Mouse (Mus musculus) lung, postnatal 14 days (tissue): ENCODE measurements around the gene Nr5a1.
A peak's percentile ranks its signal among the peaks of the same experiment; 100 is the strongest.

Experiments
- DNase-seq: peaks from one replicate; pipeline ENCODE4 v3.0.0; 2021

The Nr5a1 gene

DNA sequence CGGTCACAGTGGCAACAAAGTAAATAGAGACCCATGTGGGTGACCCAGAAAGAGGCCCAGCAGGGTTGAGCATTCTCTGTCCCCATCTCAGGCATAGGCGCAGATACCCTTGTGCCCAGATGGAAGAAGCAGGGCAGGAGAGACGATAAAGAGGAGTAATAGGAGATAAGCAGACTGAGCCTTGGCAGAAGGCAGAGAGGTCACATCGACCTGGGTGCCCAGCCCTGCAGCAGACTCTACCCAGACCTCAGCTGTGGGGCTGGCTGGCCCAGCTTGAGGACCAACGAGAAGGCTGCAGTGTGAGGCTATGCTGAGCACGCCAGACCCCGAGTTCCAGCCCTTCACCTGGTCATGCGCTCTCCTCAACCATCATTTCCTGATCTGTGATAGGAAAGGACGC lies 10.0 kb downstream of the Nr5a1 start:
- DNase-seq: no peak

DNA sequence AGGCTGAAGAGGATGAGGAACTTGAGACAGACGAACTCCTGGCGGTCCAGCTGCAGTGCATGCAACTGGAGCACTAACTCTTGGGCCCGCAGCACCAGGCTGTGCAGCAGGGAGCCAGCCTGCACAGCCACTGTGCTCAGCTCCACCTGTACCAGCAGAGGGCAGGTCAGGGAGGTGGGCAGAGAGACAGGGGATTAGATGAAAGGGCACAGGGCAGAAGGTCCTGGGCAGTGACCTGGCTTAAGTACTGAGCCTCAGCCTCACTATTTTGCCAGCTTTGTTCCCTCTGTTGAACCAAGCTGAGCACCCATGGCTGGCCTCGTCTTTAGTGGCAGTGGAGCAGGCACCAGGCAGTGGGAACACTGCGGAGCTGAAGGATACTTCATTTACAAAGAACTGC lies 14.2 kb downstream of the Nr5a1 start:
- DNase-seq: no peak

DNA sequence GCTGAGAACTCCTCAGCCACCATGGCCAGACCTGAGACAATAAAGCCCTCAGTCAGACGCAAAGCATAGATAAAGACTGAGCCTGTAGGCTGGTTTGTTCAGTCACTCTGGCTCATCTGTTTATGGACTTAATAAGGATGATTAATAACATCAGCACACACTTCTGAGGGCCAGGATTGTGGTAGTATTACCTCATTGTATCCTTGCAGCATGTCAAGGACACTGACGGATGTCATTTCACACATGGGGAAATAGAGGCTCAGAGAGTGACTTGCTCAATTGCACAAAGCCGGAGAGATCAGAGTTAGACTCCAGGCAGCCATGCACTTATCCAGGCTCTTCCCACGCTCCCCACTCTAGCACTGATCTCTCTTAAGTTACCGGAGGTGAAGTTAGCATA lies 15.7 kb downstream of the Nr5a1 start:
- DNase-seq: no peak

DNA sequence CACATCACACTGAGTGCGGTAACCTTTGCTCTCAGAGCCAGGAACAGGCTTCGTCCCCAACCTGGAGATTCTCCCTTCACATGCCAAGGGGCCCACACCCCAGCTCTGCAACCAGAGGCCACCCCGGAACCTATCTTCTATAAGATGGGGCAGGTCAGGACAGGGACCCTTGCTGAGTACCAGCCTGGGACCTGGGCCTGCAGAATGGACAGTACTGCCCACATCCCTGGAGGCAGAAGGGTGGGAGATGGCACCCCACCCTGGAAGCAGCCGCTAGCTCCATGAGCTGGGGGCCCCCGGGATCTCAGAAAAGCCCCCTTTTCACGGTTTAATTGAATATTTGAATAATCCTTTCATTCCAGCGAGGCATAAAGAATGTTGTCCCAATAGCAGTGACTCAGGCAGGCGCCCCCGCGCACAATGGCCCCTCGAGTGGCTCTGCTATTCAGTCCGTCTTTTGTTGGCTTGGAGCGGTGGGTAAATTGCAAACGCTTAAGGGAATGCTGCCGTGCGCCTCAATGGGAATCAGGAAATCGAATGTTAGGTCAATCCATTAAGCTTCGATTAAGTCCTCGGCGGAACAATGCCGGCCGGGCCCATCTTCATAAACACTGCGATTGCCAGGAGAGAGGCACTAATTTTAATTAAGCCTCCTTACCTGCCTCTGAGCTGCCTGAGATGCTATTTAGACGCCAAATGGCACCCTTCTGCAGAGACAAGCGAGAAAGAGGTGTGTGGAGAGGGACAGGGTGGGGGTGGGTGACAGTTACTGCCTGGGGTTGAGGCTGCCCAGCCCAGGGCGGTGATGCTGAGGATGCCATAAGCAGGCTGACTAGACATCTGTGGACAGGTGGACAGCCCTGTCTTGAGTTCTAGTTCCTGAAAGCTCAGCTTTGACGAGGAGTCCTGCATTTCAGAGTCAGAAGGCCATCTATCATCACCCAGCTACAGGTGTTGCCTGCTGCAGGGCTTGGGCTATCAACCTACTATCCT lies 16.9 kb downstream of the Nr5a1 start:
- DNase-seq: no peak

DNA sequence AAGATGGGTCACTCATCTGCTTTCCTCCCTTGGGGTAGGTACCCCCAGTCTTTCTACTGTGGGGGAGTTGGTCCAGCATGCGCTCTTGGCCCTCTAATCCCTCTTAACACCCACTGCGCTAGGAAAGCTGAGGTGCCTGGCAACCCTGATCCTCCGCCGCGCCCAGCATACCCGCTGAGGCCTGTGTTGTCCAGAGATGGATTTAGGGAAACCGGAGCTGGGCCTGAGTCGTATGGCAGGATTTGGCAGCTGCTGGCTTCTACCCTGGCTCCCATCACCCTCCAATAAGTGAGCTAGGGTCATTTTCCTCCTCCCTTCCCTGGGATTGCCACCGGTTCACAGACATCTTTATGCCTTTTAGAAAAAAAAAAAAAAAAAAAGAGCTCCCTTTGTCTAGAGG lies 18.6 kb downstream of the Nr5a1 start:
- no peak for DNase-seq

DNA sequence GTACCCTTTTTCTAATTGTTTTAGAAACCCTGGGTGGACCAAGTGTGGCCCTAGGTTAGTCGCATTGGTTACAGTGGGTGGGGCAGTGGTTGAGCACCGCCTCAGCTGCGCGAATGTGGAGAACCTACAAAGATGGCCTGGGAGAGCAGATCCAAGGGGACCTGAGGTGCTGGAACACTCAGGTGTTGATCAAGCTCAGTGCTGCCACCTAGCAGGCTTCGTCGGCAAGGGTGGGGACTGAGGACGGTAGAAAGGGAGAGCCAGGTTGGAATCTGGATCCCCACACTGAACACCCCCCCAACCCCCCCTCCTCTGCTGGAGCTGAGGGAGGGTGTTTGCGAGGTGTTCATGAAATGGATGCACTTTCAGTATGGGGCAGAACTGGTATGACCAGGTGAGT lies 22.8 kb downstream of the Nr5a1 start:
- peak; percentile 58 for DNase-seq

DNA sequence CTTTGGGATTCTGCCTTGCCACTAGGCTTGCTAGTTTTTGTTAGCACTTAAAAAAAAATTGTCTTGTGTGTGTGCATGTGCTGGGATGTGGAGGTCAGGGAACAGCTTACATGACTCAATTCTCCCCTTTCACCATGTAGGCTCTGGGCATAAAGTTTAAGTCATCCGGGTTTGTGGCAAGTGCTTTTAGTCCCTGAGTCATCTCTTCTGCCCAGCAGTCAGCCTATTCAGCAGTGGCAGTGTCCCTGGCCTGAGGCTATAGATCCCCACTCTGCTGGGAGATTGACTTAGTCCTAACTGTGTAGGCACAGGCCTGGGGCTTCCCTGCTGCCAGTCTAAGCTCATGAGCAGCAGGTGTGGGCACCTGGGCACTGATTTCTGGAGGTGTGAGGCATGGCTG lies 24.5 kb downstream of the Nr5a1 start:
- DNase-seq: no peak

DNA sequence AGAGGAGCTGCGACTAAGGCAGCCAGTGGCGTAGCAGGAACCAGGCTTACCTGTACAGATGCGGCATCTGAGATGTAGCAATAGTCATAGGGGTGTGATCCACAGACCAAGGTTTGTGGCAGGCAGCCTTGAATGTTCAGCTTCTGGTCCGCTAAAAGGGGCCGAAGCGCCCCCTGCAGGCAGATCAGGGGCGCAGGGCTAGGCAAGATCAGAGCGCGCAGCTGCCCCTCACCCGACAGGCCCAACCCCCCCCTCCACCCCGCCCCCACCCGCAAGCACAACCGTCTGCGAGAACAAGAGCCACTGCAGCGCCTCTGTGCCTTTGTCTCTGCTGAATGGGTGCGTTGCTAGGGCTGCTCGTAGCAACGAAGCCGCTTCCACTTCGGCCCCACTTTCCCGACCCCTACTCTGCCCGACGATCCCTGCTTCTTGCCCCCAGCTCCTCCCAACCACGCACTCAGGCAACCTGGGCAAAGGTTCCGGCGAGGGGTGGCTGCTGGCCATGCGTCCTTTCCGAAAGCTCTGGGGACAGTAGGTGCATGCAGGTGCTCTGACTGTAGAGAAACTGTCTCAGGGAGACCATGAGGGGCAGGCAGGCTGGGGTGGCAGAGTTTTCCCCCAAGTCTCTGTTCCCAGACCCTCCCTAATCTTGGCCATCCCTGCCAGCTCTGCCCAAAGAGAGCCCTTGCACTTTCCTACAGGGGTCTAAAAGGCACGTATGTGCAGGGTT lies 25.4 kb downstream of the Nr5a1 start:
- no peak for DNase-seq

DNA sequence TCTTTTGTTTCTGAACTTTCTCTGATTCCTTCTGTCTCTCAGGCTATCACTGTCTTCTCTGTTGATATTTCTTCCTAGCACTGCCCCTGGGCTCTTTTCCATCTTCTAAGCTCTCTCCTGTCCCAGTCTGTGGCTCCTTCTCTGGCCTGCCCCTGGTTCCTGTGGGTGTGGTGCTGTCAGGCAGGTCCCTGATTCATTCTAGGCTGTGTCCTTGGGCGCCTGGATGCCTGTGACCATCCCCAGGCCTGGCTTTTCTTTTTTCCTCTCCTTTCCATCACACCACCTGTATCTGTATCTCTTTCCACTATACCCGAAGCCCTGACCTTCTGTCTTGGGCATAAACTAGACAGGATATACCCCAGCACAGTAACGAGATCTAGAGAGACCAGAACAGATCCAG lies 28.6 kb downstream of the Nr5a1 start:
- DNase-seq: no peak

DNA sequence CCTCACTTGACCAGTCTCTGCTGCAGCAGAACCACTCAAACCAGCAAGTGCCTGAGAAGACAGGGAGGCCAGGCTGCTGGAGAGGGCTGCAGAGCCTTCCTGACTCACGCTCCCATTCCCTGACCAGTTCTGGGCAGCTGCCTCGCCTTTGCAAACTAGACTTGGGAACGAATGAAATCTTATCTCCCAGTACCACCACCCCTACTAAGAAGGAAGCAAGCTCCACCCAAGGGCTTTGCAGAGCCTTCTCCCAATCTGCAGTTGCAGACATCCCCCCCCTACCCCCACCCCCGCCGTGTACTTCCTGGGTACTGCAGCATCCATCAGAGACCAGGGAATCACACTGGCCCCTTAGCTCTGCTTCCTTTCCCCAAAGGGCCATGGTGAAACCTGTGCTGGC lies 31.3 kb downstream of the Nr5a1 start:
- no peak for DNase-seq

DNA sequence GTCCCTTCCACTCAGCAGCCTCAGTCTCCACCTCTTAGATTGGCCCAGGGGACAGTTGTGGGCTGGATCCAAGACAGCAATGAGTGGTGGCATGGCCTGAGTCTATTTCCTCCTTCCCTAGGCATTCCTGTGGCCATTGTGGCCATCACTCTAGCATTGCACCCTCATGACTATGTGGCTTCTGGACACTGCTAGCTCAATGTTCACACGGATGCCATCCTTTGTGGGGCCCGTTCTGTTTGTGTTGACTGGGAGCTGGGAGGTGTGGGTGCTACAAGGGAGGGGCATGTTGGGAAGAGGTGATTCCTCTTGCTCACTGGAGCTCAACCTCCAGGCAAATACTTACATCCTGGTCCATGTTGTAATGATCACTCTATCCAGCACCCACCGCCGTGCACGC lies 32.1 kb downstream of the Nr5a1 start:
- no peak for DNase-seq

DNA sequence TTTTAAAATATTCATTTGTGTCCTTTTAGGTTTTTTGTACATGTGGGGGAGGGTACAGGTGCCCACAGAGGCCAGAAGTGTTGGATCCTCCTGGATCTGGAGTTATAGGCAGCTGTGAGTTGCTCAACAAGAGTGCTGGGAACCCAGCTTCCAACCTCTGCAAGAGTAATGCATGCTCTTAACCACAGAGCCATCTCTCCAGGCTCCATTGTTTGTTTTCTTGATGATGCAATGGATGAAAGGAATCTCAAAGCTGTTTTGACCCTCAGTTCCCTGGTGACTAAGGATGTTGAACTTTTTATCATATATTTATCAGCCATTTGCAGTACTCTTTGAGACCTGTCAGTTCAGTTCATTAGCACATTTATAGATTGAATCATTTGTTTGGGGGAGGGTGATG lies 35.4 kb downstream of the Nr5a1 start:
- no peak for DNase-seq

DNA sequence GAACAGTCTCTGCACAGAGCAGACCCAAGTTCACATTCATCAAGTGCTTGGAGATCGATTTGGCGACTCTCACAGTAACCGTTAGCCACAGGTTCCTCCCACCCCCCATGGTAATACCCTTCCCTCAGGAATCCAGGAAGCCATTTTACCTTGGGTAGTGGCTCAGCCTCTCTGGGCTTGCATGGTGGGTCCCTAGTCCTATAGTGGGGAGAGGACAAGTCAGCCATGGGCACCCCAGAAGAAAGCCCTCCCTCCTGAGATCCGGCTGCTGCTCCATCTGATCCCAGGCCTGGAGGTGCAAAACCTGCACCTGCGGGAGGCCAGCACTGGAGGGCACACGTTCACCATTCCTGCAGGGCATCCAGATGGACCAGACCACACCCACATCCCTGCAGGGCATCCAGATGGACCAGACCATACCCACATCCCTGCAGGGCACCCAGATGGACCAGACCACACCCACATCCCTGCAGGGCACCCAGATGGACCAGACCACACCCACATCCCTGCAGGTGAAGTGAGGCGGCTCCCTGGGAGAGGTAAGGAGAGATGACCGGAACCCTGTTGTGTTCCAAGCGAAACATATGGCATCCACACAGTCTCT lies 38.9 kb downstream of the Nr5a1 start:
- no peak for DNase-seq

DNA sequence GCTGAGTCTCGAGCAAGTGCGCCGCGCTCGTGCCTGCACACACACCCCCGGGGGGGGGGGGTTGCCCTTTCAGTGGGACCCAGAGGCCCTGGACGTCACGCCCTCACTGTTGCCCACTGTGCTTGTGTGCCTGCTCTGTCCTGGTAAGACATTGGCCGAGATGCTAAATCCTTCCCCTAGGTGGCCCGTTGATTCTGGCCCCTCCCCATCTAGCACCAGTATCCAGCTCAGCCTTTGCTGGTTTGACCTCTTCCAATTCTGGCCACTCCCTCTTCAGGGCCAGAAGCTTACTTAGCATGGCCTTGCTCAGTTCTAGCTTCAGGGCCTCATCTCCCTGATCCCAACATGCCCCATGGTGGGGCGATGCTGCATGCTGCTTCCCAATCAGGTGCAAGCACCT lies 41.8 kb downstream of the Nr5a1 start:
- DNase-seq: no peak

DNA sequence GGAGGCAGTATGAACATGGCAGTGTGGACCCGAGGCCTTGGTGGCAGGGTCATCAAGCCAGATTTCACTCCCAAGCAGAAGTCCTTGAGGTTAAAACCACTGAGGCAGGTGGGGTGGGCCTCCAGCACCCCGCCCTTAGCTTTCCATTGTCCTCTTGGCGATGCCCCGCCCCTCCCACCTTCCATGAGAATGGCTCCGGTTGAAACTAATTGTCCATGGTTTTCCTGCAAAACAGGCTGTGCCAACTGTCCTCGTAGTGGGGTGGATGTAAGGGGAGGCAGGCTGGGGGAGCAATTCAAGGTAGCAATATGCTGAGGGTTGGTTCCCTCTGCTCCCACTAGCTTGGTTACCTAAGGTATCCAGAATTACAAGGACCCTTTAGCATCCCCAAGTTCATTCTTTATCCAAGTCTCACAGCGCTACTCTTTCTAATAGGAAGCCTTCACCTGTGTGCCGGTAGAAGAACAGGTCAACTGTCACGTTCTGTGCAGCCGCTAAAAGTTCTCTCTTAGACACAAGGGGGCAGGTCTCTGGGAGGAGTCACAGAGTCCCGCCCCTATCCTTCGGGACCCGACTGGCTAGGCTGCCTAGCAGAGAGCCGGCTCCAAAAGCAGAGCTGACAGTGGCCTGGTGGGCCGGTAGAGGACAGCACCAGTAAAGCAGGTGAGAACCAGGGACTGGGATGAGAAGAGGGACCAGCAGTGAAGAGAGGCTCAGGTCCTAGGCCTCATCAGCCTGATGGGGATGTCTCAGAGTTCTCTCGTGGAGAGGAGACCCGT lies 45.4 kb downstream of the Nr5a1 start:
- DNase-seq: peak; percentile 17

DNA sequence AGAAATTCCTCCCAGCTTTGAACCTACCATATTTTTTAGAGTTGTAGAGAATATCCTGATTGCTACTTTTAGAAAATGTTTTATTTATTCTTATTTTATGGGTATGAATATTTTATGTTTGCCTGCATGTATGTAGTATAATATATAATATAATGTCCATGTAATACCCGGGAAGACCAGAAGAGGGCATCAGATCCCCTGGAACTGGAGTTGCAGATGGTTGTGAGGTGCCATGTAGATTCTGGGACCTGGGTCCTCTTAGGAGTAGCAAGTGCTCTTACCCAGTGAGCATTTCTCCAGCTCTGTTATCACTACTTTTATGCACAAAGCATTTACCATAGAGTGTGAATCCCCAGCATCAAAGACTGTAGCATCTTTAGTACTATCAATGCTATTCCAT lies 52.9 kb downstream of the Nr5a1 start:
- DNase-seq: peak; percentile 16

DNA sequence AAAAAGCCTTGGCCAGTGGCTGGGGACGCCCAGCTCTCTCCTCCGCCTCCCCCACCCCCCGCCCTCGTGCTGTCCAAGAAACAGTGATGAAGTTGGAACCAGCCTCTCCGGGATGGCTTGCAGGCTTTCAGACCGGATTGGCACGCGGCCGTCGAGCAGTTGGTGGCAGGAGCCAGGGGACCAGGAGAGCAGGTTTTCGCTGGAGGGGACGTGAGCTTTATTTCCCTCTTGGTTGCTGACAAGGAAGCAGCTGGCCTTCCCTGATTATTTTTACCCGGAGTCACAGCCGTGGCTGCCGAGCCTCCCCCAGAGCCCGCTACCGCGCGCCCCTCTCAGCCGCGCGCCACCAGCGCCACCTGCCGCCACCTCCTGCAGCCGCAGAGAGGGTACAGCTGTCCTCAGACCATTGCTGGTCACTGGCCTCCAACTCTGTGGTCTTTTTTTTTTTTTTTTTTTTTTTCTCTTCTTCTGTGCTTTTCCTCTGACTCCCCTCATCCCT lies 56.0 kb downstream of the Nr5a1 start:
- DNase-seq: peak; percentile 81

DNA sequence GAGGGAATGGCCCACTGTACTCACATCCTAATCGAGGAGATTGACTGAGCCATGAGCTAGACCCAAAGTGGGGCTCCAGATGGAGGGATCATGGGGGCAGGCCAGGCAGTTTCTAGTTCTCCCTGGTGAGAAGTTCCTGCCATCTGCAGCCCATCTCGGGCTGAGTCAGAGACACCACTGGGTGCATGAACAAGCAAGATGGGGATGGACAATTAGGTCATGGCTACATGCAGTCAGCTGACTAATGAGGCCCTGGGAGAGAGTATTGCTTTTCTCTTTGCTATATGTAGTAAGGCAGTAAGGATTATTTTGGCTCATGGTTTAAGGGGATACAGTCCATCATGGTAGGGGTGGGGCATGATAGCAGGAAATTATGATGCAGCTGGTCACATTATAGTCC lies 60.6 kb downstream of the Nr5a1 start:
- no peak for DNase-seq

DNA sequence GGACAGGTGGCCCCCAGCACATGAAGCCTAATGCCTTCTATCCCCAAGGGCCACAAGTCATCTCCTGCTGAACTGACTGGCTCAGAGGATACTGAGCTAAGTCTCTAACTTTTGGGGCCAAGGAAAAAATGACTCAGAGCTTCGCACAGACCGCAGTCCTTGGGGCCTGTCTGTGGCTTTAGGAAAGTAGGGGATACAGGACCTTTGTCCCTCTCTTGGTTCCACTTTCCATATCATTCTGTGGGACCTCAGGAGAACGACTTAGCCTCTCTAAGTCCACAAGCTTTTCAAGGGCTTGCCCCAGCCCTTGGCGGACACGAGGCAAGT lies 61.1 kb downstream of the Nr5a1 start:
- DNase-seq: no peak

DNA sequence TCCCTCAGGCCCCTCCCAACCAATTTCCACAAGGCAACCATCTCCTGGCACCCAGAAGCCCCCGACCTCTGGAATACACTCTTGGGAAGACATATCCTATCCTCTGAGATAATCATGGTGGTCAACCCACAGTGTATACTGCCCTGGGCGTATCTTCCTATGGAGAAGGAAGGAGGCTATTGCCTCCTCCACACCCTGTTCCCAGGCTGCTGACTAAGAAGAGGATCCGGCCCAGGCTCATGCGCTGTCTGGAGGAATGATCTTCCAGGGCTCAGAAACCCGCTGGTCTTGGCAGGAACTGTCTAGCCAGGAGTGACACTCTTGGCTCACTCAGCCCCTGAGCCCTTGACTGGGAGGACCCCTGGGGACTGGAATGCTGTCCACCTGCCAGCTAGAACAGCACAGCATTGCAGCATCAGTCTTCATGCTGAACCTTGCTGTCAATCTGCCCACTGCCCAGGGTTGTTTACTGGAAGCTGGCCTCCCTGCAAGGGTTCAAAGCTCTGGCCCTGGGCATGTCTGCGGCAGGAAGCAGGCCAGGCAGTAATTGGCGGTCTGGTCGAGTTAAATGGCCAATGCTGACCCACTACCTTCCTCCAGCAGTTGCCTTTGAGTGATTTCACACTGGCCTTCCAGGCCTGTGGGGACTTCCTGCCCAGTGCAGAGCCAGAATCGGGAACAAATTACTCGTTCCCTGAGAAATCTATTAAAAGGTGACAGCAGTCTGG lies 61.6 kb downstream of the Nr5a1 start:
- no peak for DNase-seq

DNA sequence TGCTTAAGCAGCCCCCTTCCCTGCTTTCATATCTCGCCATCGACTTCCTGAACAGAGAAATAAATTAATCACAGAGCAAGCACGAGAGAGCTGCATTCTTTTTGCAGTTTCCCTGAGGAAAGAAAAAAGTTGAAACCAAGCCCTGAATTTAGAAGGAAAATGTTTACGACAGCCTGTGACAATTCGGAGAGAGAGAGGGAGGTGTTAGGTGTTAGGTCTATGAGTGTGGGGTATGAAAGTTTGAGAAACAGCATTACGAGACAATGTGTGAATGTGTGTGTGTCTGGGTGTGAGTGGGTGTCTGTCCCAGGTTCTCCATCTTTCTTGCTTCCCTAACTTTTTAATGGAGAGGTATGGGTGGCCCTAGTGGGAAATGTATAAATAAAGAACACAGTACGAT lies 62.2 kb downstream of the Nr5a1 start:
- DNase-seq: no peak

DNA sequence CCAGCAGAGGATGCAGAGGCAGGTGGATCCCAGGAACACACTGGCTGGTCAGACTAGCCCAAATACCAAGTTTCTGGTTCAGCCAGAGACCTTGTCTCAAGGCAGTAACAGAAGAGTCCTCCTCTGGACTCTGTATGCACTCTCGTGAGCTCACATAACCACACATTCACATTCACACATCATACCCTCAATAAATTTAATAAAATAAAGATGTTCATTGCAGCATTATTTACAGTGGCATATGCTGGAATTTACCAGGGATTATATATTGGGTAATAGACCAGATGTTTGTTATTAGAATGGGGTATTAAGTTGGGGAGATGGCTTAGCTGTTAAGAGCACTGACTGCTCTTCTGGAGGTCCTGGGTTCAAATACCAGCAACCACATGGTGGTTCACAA lies 64.0 kb downstream of the Nr5a1 start:
- no peak for DNase-seq
